Mouse (Mus musculus) erythroblast, embryonic 14.5 days (primary cell): ENCODE data around the gene Pou2f1. TPM values are rescaled to one million over a fixed set of nuclear protein-coding genes. Genes with fewer than 3 reads are reported as not detected.
"Not testable (repeated sequence)": the region's sequence is repeated elsewhere in the genome, so short reads cannot be mapped to it uniquely, and the experiment has no call there.

ENCODE experiments used
- H3K27me3 ChIP-seq: 2 replicates; pipeline ENCODE4 v1.6.1; 2012; ENCODE audit warnings: inconsistent platforms; ENCODE audit not compliant: control insufficient read depth
- H3K36me3 ChIP-seq: 2 replicates; pipeline ENCODE4 v1.6.1; 2012; ENCODE audit warnings: mild to moderate bottlenecking, inconsistent platforms; ENCODE audit not compliant: control insufficient read depth
- H3K4me1 ChIP-seq: 2 replicates; pipeline ENCODE4 v1.6.1; 2012; ENCODE audit warnings: inconsistent platforms; ENCODE audit not compliant: control insufficient read depth
- H3K4me3 ChIP-seq: replicated peaks from 2 replicates; pipeline ENCODE3; 2012; ENCODE audit warnings: moderate library complexity, mild to moderate bottlenecking, inconsistent platforms
- H3K9me3 ChIP-seq: 2 replicates; pipeline ENCODE4 v1.6.1; 2012; ENCODE audit warnings: low read length, inconsistent platforms, mixed read lengths; ENCODE audit not compliant: control insufficient read depth
- GATA1 ChIP-seq: IDR thresholded peaks from 2 replicates; pipeline ENCODE4 v1.6.1; 2012; ENCODE audit warnings: low read length, inconsistent platforms, mixed read lengths
- TAL1 ChIP-seq: IDR thresholded peaks from 3 replicates; pipeline ENCODE4 v1.6.1; 2012; ENCODE audit warnings: low read length, inconsistent platforms, mixed read lengths
- polyA plus RNA-seq: library from polyadenylated mRNA; stranded (reverse); fragments of >175 nt; gene quantifications from 2 replicates; pipeline ENCODE4 v1.2.3, GENCODE M21; 2012

Pou2f1 gene
- polyA plus RNA-seq, 1 experiment, result 0.59 TPM

DNA sequence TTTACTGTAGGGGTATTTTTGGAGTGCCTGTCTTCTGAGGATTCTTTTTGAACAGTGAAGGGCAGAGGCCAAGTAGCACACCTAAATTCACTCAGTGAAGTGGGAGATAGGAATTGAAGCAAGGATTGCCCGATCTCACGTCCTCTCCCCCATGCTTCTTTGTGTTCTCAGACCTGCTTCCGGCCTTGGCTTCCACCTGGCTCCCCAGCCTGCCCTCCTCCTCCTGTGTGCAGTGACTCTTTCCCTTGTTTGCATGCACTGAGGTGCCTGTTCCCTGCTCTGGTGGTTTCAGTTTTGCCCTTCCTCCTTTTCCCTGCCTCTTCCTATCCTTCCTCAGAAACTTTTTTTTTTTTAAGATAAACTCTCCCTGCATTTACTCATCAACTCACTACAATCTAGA lies 4.5 kb upstream of the Pou2f1 start:
- peaks cover 10% of the 10 kb centered on the region for H3K4me1 ChIP-seq
- no peak overlapping the region for H3K4me3 ChIP-seq
- H3K36me3 ChIP-seq, result no peaks in the 10 kb centered on the region
- no peaks in the 10 kb centered on the region for H3K27me3 ChIP-seq
- no peaks in the 10 kb centered on the region for H3K9me3 ChIP-seq
- no peak for TF ChIP-seq TAL1
- no peak for TF ChIP-seq GATA1

DNA sequence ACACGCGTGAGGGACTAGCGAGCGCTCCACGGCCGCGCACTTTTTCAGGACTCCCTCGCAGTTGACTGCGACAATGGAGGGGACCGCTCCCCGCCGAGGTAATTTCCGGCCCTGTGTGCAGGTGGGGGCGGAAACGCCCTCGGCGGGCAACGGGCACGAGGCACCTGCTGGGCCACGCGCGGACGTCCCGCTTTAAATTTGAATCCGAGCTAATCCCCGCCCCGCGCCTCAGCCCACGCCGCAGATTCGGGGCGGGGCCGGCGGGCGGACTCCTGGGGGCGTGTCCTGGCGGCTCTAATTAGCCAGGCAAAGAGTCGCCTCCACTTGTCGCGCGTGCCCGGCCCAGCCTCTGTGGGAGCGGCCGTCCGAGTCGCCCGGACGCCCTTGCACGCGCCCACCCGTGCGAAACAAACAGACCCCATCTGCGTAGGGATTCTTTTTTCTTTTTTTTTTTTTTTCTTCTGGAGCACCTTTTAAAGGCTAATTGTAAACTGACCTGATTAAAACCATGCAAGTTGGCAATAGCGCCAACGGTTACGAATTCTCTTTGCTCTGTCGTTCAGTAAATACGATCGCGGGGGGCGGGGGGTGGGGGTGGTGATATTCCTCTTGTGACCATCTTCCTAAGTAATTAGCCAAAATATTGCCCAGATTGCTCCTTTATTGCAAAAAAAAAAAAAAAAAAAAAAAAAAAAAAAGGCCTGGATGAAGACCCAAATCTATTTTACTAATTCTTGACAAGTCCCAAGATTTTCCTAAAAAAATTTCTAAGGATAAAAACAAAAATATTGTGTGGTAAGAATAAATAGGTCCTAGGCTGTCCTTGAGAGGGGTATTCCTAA lies 924 bp upstream of the Pou2f1 start:
- H3K4me3 ChIP-seq, result peak overlapping the region; percentile 73
- no peaks in the 10 kb centered on the region for H3K27me3 ChIP-seq
- peaks cover 36% of the 10 kb centered on the region for H3K4me1 ChIP-seq
- no peaks in the 10 kb centered on the region for H3K36me3 ChIP-seq
- TF ChIP-seq TAL1 (no peak), GATA1 (no peak)
- H3K9me3 ChIP-seq, result no peaks in the 10 kb centered on the region

DNA sequence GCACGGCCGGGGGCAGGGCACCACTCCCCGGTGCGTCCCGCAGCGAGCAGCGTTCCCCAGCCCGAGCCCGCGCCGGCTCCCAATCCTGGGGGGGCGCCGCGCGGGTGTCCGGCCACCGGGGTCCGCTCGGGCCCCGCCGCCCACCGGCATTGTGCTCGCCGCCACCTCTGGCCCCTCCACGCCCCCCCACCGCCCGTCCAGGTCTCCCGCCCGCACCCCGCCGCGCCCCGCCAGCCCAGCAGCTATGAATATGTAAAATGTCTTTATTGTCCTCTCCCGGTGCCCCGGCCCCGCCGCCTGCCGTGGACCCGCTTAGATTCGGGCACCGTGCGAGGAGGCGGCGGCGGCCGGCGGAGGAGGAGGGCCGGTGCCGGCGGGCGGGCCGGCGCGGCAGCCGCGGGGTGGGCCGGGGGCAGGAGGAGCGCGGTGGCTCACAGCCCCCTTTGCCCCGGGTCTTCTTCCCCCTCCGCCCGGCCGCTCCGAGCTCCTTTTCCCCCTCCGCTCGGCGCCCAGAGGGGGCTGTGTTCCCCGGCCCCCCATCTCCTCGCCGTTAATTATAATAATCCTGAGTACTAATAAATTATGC lies 481 bp downstream of the Pou2f1 start:
- Histone ChIP-seq H3K27me3 (no peaks in the 10 kb centered on the region), H3K9me3 (no peaks in the 10 kb centered on the region), H3K36me3 (no peaks in the 10 kb centered on the region), H3K4me1 (peaks cover 49% of the 10 kb centered on the region), H3K4me3 (peak overlapping the region; percentile 73)
- TF ChIP-seq GATA1 (no peak), TAL1 (no peak)

DNA sequence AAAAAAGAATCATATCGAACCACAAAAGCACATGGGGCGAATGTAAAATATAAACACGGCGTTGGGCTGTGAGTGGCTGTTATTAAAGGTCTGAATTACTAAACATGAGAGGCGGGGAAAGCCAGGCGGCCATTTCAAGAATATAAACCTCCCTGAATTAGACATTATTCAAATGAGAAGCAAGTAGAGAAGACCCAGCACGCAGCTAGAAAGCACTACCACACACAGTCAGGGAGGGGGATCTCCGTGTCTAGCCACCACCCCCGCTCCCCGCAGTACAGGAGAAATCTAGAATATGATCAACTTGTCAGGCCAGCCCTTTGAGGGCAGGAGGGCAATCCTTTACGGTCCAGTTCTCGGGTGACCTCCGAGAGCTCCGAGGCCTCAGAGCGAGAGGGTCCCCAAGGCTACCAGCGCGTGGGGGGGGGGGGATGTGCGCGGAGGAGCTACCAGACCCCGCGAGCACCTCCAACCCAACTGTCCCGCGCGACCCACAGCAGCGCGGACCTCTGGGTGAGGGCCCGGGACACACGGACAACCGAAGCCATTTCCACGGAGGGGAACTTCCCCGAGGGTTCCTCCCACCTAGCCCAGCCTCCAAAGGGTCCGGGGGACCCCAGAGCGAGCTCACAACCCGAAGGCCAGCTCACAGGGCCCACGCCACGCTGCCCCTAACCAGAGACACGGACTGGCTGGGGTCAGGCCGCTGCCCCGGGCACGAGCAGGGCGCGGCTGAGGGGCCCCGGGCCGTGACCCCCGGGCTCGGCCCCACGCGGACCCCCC lies 1.2 kb downstream of the Pou2f1 start:
- H3K36me3 ChIP-seq, result no peaks in the 10 kb centered on the region
- H3K9me3 ChIP-seq, result no peaks in the 10 kb centered on the region
- peaks cover 49% of the 10 kb centered on the region for H3K4me1 ChIP-seq
- TF ChIP-seq GATA1 (no peak), TAL1 (no peak)
- H3K27me3 ChIP-seq, result no peaks in the 10 kb centered on the region
- H3K4me3 ChIP-seq, result peak overlapping the region; percentile 73

DNA sequence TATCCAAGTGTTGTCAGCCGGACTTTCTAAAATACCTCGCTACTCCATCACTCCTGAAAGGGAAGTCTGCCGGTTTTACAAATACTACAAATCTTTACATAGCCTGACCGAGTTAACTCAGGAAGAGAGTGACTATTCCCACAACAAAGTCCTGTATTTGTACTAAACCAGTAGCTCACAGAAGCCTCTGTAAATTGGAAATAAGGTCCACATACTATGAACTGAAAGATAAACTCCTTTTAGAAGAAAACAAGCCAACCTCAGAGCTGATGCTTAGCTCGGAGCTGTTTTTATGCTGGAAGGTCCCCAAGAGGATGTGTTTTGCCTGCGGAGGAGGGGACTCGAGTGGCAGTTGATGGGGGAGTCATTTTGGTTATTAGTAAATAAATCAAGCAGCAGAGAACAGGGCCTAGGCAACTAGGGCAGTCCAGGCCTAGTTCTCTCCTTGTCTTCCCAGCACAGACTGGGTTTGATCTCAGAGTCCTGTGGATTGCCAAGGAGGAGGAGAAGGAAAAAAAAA lies 1.8 kb downstream of the Pou2f1 start:
- Histone ChIP-seq H3K9me3 (no peaks in the 10 kb centered on the region), H3K36me3 (no peaks in the 10 kb centered on the region), H3K27me3 (no peaks in the 10 kb centered on the region), H3K4me3 (peak overlapping the region; percentile 73), H3K4me1 (peaks cover 55% of the 10 kb centered on the region)
- TF ChIP-seq TAL1 (no peak), GATA1 (no peak)

DNA sequence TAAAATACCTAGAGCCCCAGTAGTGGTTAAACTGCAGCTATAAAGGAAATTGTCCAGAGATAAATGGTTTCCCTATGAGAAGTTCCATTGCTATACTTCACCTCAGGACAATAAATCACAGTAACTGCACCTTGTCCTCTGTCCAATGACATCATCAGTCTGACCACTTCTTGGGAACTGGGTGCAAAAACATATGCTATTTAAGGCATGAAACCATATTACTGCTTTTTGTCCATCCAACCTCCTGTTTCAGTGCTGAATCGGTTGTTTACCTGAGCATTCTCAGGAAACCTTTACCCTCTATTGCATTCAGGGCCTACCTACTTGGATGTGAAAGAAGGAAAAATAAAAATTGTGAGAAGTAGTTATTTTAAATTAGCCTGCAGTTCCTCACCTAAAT lies 2.8 kb downstream of the Pou2f1 start:
- TF ChIP-seq GATA1 (no peak), TAL1 (no peak)
- H3K27me3 ChIP-seq, result no peaks in the 10 kb centered on the region
- H3K36me3 ChIP-seq, result no peaks in the 10 kb centered on the region
- H3K4me3 ChIP-seq, result no peak overlapping the region
- H3K9me3 ChIP-seq, result no peaks in the 10 kb centered on the region
- peaks cover 60% of the 10 kb centered on the region for H3K4me1 ChIP-seq

DNA sequence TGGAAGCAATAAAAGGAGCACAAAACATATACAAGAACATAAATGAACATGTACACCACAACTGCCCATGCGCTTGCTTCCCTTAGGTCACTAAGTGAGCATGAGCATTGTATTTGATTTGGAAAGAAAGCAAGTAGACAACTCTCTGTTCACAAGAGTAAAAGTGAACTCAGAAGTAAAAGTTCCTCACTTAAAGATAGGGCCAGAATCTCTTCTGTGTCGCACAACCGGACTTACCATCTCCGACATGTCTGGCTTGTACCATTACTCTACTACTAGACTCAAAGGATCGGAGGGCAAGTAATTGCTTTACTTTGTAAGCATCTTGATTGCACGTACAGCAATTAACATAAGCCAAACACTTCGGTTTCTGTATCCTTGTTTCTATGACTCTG lies 6.8 kb downstream of the Pou2f1 start:
- H3K36me3 ChIP-seq, result no peaks in the 10 kb centered on the region
- H3K4me1 ChIP-seq, result peaks cover 54% of the 10 kb centered on the region

DNA sequence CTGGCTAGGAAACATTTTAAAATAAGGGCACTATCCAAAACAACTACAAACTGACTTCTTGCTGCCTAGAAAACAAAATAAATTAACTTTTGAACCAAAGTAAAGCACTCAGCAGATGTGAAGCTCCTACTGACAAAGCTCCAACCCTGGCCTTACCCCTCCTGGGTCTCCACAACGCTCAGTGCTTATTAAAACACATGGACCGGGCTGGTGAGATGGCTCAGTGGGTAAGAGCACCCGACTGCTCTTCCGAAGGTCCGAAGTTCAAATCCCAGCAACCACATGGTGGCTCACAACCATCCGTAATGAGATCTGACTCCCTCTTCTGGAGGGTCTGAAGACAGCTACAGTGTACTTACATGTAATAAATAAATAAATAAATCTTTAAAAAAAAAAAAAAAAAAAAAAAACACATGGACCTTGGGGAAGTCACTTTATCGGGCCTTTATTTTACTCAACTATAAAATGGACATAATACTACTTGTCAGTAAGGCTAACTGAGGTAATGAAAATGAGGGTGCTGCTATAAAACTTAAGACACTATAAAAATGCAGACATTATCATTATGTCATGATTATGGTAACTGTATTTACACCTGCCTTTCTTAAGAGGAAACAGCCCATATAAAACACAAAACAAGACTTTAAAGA lies 7.3 kb downstream of the Pou2f1 start:
- H3K9me3 ChIP-seq, H3K27me3 ChIP-seq, H3K36me3 ChIP-seq, H3K4me3 ChIP-seq: not testable (repeated sequence)
- peaks cover 49% of the 10 kb centered on the region for H3K4me1 ChIP-seq

More for the DNA sequence above, 6.8 kb downstream of the Pou2f1 start:
- TF ChIP-seq TAL1, result no peak
- H3K4me3 ChIP-seq, result no peak overlapping the region
- no peaks in the 10 kb centered on the region for H3K27me3 ChIP-seq
- H3K9me3 ChIP-seq, result no peaks in the 10 kb centered on the region

DNA sequence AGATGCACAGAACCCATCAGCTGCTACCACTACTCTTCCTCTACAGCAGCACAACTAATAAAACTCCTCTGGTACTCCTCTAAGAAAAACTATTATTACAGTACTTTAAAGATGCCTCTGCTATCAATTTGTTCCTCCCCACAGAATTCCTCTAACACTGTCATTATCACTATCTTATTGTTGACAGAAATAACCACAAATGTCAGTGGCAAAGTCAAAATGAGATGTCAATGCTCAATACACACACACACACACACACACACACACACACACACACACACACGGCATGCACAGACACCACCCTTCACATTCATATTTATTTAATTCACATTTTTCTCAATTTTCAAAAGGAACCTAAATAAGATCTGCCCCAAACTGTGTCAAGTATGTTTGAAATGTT lies 8.2 kb downstream of the Pou2f1 start:
- Histone ChIP-seq H3K9me3 (no peaks in the 10 kb centered on the region), H3K4me1 (peaks cover 44% of the 10 kb centered on the region)

More for the DNA sequence above, 8.2 kb downstream of the Pou2f1 start:
- no peak for TF ChIP-seq GATA1
- TF ChIP-seq TAL1, result no peak
- H3K27me3 ChIP-seq, result no peaks in the 10 kb centered on the region
- H3K36me3 ChIP-seq, result no peaks in the 10 kb centered on the region
- no peak overlapping the region for H3K4me3 ChIP-seq
